Comparison of ENCODE assay signal across 10 mouse cellular contexts in genomic region chr11:43569188-43569587, GRCm38 (mm10). TPM values are rescaled to one million over a fixed set of nuclear protein-coding genes. Genes with fewer than 3 reads are reported as not detected.
DNase-seq lines count a peak whose midpoint lies in the region; ATAC-seq and TF ChIP-seq lines count a peak whose summit lies in the region.
"Had no signal": no experiment of that assay in that cellular context is flagged by ENCODE, and none has a peak within 500 bp of the region (broad histone marks: within the 10 kb centered on the region; RNA-seq: fewer than 3 reads in every experiment).

No protein-coding gene starts in this region.

- H3K4me1 ChIP-seq in forebrain, embryonic 14.5 days (ENCODE audit: control insufficient read depth, insufficient read depth, low read length): peaks cover 6% of the 10 kb centered on the region
- peaks cover 32% of the 10 kb centered on the region for H3K4me1 ChIP-seq in forebrain, embryonic 13.5 days
- H3K4me1 ChIP-seq in embryonic facial prominence, embryonic 14.5 days (ENCODE audit: control insufficient read depth, insufficient read depth, low read length): peaks cover 6% of the 10 kb centered on the region
- peaks cover 12% of the 10 kb centered on the region; the same call in 1 of the 2 replicates for H3K4me1 ChIP-seq in liver, embryonic 13.5 days (replicated peaks)

- DNase-seq in forebrain, embryonic 14.5 days (ENCODE audit: low spot score): no peak
- no peak for DNase-seq in layer of hippocampus, adult 2 months (ENCODE audit: low spot score in 2 of 2)
- no peak for DNase-seq in layer of hippocampus, postnatal 14 days (ENCODE audit: low spot score in 2 of 2)
- DNase-seq in embryonic facial prominence, embryonic 14.5 days (ENCODE audit: low spot score): no peak
- no peak for DNase-seq in liver, embryonic 13.5 days
- DNase-seq in adrenal gland, adult 8-10 months: no peak

- ATAC-seq in forebrain, embryonic 14.5 days: no peak
- ATAC-seq in forebrain, embryonic 13.5 days: no peak
- ATAC-seq in embryonic facial prominence, embryonic 14.5 days (ENCODE audit: low read depth): no peak
- ATAC-seq in liver, embryonic 13.5 days (ENCODE audit: low read depth): no peak
- ATAC-seq in erythroid progenitor cell, adult 5-6 weeks (replicated peaks; ENCODE audit: low FRiP score, poor library complexity, severe bottlenecking): no peak

- no peak for TF ChIP-seq CTCF in layer of hippocampus, adult 2 months (conservative IDR thresholded peaks at IDR 0.05)

- WGBS in forebrain, embryonic 14.5 days: 65% methylated on average over 5 of the region's 5 CpGs
- WGBS in forebrain, embryonic 13.5 days: 76% methylated on average over 5 of the region's 5 CpGs
- 86% methylated on average over 5 of the region's 5 CpGs for WGBS in embryonic facial prominence, embryonic 14.5 days
- 37% methylated on average over 5 of the region's 5 CpGs for WGBS in liver, embryonic 13.5 days (ENCODE audit: insufficient replicate concordance)

- no peak overlapping the region for H3K4me2 ChIP-seq in forebrain, embryonic 14.5 days (ENCODE audit: low read length)
- H3K4me2 ChIP-seq in forebrain, embryonic 13.5 days: no peak overlapping the region
- no peak overlapping the region for H3K4me2 ChIP-seq in embryonic facial prominence, embryonic 14.5 days (ENCODE audit: low read depth, low read length)
- no peak overlapping the region for H3K4me2 ChIP-seq in liver, embryonic 13.5 days
- H3K4me2 ChIP-seq: liver, embryonic 15.5 days had no signal

- no peak overlapping the region for H3K4me3 ChIP-seq in forebrain, embryonic 14.5 days (ENCODE audit: low read depth, low read length)
- H3K4me3 ChIP-seq in forebrain, embryonic 13.5 days: no peak overlapping the region
- no peak overlapping the region for H3K4me3 ChIP-seq in layer of hippocampus, adult 2 months
- H3K4me3 ChIP-seq in embryonic facial prominence, embryonic 14.5 days (ENCODE audit: low read depth, low read length): no peak overlapping the region
- H3K4me3 ChIP-seq in liver, embryonic 13.5 days (replicated peaks): no peak overlapping the region
- H3K4me3 ChIP-seq: liver, embryonic 15.5 days had no signal

- H3K9ac ChIP-seq in forebrain, embryonic 14.5 days (ENCODE audit: low read length): no peak overlapping the region
- no peak overlapping the region for H3K9ac ChIP-seq in forebrain, embryonic 13.5 days
- H3K9ac ChIP-seq in embryonic facial prominence, embryonic 14.5 days (ENCODE audit: low read depth, low read length): no peak overlapping the region
- no peak overlapping the region for H3K9ac ChIP-seq in liver, embryonic 13.5 days
- H3K9ac ChIP-seq: liver, embryonic 15.5 days had no signal

- H3K27ac ChIP-seq in forebrain, embryonic 14.5 days (ENCODE audit: low read depth, low read length): peak overlapping the region; percentile 39; the same call in 1 of the 2 replicates
- H3K27ac ChIP-seq in forebrain, embryonic 13.5 days: no peak overlapping the region
- H3K27ac ChIP-seq in layer of hippocampus, adult 2 months: peak overlapping the region; percentile 37; the same call in 1 of the 2 replicates
- peak overlapping the region; percentile 73 for H3K27ac ChIP-seq in embryonic facial prominence, embryonic 14.5 days (replicated peaks; ENCODE audit: low read depth, low read length)
- peak overlapping the region; percentile 45; the same call in 1 of the 2 replicates for H3K27ac ChIP-seq in liver, embryonic 13.5 days
- H3K27ac ChIP-seq: liver, embryonic 15.5 days had no signal

- no peaks in the 10 kb centered on the region for H3K36me3 ChIP-seq in forebrain, embryonic 14.5 days (ENCODE audit: control insufficient read depth, insufficient read depth, low read length)
- no peaks in the 10 kb centered on the region for H3K36me3 ChIP-seq in forebrain, embryonic 13.5 days (ENCODE audit: poor library complexity, severe bottlenecking)
- no peaks in the 10 kb centered on the region for H3K36me3 ChIP-seq in embryonic facial prominence, embryonic 14.5 days (ENCODE audit: control insufficient read depth, insufficient read depth, low read length)
- H3K36me3 ChIP-seq in liver, embryonic 13.5 days: no peaks in the 10 kb centered on the region
- H3K36me3 ChIP-seq: liver, embryonic 15.5 days had no signal

- no peaks in the 10 kb centered on the region for H3K27me3 ChIP-seq in forebrain, embryonic 14.5 days (replicated peaks; ENCODE audit: control insufficient read depth, insufficient read depth, low read length)
- H3K27me3 ChIP-seq in forebrain, embryonic 13.5 days: no peaks in the 10 kb centered on the region
- H3K27me3 ChIP-seq in embryonic facial prominence, embryonic 14.5 days (replicated peaks; ENCODE audit: control insufficient read depth, insufficient read depth, low read length): no peaks in the 10 kb centered on the region
- no peaks in the 10 kb centered on the region for H3K27me3 ChIP-seq in liver, embryonic 13.5 days
- H3K27me3 ChIP-seq: liver, embryonic 15.5 days had no signal

- no peaks in the 10 kb centered on the region for H3K9me3 ChIP-seq in forebrain, embryonic 14.5 days (replicated peaks; ENCODE audit: control insufficient read depth, low read length)
- no peaks in the 10 kb centered on the region for H3K9me3 ChIP-seq in forebrain, embryonic 13.5 days (replicated peaks)
- H3K9me3 ChIP-seq in embryonic facial prominence, embryonic 14.5 days (ENCODE audit: control insufficient read depth, low read length): no peaks in the 10 kb centered on the region
- H3K9me3 ChIP-seq in liver, embryonic 13.5 days (replicated peaks): no peaks in the 10 kb centered on the region
- H3K9me3 ChIP-seq: liver, embryonic 15.5 days had no signal

RNA-seq across cellular contexts. Expression of gene 4933415A04Rik, which starts 17.7 kb away (rescaled TPM):
- polyA plus RNA-seq in forebrain, embryonic 14.5 days (2014; fragmentation: Nextera tagmentation; extraction: Ambion mirVana): 1.2 and 2.0 TPM in 2 replicates
- 4.8 TPM in 2 replicates for polyA plus RNA-seq in forebrain, embryonic 13.5 days (2015; fragmentation: Nextera tagmentation; extraction: Ambion mirVana)
- 1 to 10 TPM; 1.9 to 2.4 TPM for total RNA-seq in layer of hippocampus, adult 2 months (2021)
- total RNA-seq in layer of hippocampus, postnatal 14 days (2021): 1 to 10 TPM; 2.1 to 2.5 TPM
- 1.6 and 2.2 TPM in 2 replicates for polyA plus RNA-seq in embryonic facial prominence, embryonic 14.5 days (2014; fragmentation: Nextera tagmentation; extraction: Ambion mirVana)
- 0.73 and 0.93 TPM in 2 replicates for polyA plus RNA-seq in liver, embryonic 13.5 days (2015; fragmentation: Nextera tagmentation; extraction: Ambion mirVana)
- total RNA-seq in erythroid progenitor cell, adult 5-6 weeks (2015; ENCODE audit: low replicate concordance): not detected in 2 replicates
- total RNA-seq in erythroid progenitor cell, adult 5-6 weeks (2017; ENCODE audit: low replicate concordance): not detected in 2 replicates
- under 1 TPM; 0.35 to 0.70 (median 0.41) TPM for total RNA-seq in adrenal gland, adult 8-10 months (2022)

RNA-seq across cellular contexts. Expression of gene Fabp6, which starts 32.2 kb away (rescaled TPM):
- polyA plus RNA-seq in forebrain, embryonic 14.5 days (2014; fragmentation: Nextera tagmentation; extraction: Ambion mirVana): not detected in 2 replicates
- not detected in 2 replicates for polyA plus RNA-seq in forebrain, embryonic 13.5 days (2015; fragmentation: Nextera tagmentation; extraction: Ambion mirVana)
- total RNA-seq in layer of hippocampus, adult 2 months (2021): not detected
- not detected for total RNA-seq in layer of hippocampus, postnatal 14 days (2021)
- not detected in 2 replicates for polyA plus RNA-seq in embryonic facial prominence, embryonic 14.5 days (2014; fragmentation: Nextera tagmentation; extraction: Ambion mirVana)
- polyA plus RNA-seq in liver, embryonic 13.5 days (2015; fragmentation: Nextera tagmentation; extraction: Ambion mirVana): not detected in 2 replicates
- total RNA-seq in erythroid progenitor cell, adult 5-6 weeks (2015; ENCODE audit: low replicate concordance): not detected in 2 replicates
- not detected in 2 replicates for total RNA-seq in erythroid progenitor cell, adult 5-6 weeks (2017; ENCODE audit: low replicate concordance)
- total RNA-seq in adrenal gland, adult 8-10 months (2022): not detected
- polyA plus RNA-seq: C2C12; liver, embryonic 15.5 days had no signal

RNA-seq across cellular contexts. Expression of gene Ccnjl, which starts 40.6 kb away (rescaled TPM):
- polyA plus RNA-seq in forebrain, embryonic 14.5 days (2014; fragmentation: Nextera tagmentation; extraction: Ambion mirVana): 7.7 and 8.7 TPM in 2 replicates
- polyA plus RNA-seq in forebrain, embryonic 13.5 days (2015; fragmentation: Nextera tagmentation; extraction: Ambion mirVana): 13.9 and 15.1 TPM in 2 replicates
- 10 to 100 TPM; 10.8 to 15.5 TPM for total RNA-seq in layer of hippocampus, adult 2 months (2021)
- total RNA-seq in layer of hippocampus, postnatal 14 days (2021): 1 to 10 TPM; 7.8 to 9.9 TPM
- 8.1 and 9.0 TPM in 2 replicates for polyA plus RNA-seq in embryonic facial prominence, embryonic 14.5 days (2014; fragmentation: Nextera tagmentation; extraction: Ambion mirVana)
- 2.7 and 2.8 TPM in 2 replicates for polyA plus RNA-seq in liver, embryonic 13.5 days (2015; fragmentation: Nextera tagmentation; extraction: Ambion mirVana)
- total RNA-seq in erythroid progenitor cell, adult 5-6 weeks (2015; ENCODE audit: low replicate concordance): not detected in 2 replicates
- not detected in 2 replicates for total RNA-seq in erythroid progenitor cell, adult 5-6 weeks (2017; ENCODE audit: low replicate concordance)
- 1 to 10 TPM; 1.8 to 4.8 (median 2.5) TPM for total RNA-seq in adrenal gland, adult 8-10 months (2022)
